Mouse (Mus musculus) small intestine, adult 2 months (tissue): Measurements from ENCODE around the gene Prune2.

Source experiments
- CTCF ChIP-seq: fragments of 200-500 bp; IDR thresholded peaks from 2 replicates; pipeline ENCODE4 v1.5.1; 2012; ENCODE audit warnings: low read depth, mild to moderate bottlenecking, control low read depth, inconsistent platforms, low read length, moderate library complexity, mixed read lengths; ENCODE audit not compliant: insufficient replicate concordance, insufficient read length; ENCODE audit errors: extremely low read depth
- POLR2A ChIP-seq: fragments of 200-500 bp; IDR thresholded peaks from 2 replicates; pipeline ENCODE4 v1.6.1; 2012; ENCODE audit warnings: low read depth, mild to moderate bottlenecking, control low read depth, inconsistent platforms, low read length, moderate library complexity

DNA sequence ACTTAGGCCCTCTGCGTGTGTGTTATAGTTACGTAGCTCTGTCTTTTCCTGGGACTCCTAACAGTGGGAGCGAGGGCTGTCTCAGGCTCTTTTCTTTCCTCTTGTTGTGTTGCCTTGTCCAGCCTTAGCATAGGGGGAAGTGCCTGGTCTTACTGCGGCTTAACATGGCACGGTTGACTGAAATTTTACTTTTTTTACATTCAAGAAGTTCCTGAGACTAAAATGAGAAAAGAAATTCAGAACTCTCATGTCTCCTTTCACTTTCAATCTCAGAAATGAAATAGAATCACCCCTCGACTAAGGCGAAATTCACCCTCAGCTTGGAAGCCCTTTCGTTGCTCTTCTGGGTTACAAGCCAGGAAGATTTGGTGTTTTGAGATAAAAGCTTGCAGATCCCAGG, 295.5 kb downstream of the Prune2 start:
- TF ChIP-seq CTCF (no peak), POLR2A (no peak)
